Comparison of ENCODE assay signal across 9 mouse cellular contexts in the genomic region with DNA sequence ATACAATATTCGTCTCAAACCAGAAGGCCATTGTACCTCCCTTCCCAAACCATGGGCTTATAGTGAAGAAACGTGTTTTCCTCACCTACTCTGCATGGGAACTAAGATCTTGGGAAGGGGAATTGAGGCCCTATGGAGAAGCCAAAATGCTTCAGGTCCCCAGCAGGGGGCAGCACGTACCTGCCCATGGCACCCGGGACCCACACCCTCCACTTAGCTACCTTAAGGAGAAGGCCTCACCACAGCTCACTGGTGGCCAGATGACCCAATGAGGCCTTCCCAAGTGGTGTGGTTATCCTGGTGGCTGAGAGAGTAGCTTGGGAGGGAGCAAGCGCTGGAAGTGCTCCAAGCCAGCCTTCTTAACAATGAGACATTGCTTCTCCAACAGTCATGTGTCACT. TPM values are rescaled to one million over a fixed set of nuclear protein-coding genes. Genes with fewer than 3 reads are reported as not detected.
DNase-seq lines count a peak whose midpoint lies in the region; ATAC-seq and TF ChIP-seq lines count a peak whose summit lies in the region.
"Had no signal": no experiment of that assay in that cellular context is flagged by ENCODE, and none has a peak within 500 bp of the region (broad histone marks: within the 10 kb centered on the region; RNA-seq: fewer than 3 reads in every experiment).

No protein-coding gene starts in this region.

- 15% methylated on average over 5 of the region's 5 CpGs for WGBS in forebrain, embryonic 11.5 days
- 11% methylated on average over 5 of the region's 5 CpGs for WGBS in forebrain, embryonic 12.5 days
- 11% methylated on average over 5 of the region's 5 CpGs for WGBS in embryonic facial prominence, embryonic 11.5 days
- 6% methylated on average over 5 of the region's 5 CpGs for WGBS in heart, postnatal 0 days
- WGBS in limb, embryonic 10.5 days, result 16% methylated on average over 5 of the region's 5 CpGs
- WGBS in midbrain, embryonic 13.5 days, result 12% methylated on average over 5 of the region's 5 CpGs

- no peak overlapping the region for H3K9ac ChIP-seq in forebrain, embryonic 11.5 days (ENCODE audit: low read length)
- H3K9ac ChIP-seq in forebrain, embryonic 12.5 days, result no peak overlapping the region
- H3K9ac ChIP-seq in embryonic facial prominence, embryonic 11.5 days (replicated peaks; ENCODE audit: low read length), result no peak overlapping the region
- no peak overlapping the region for H3K9ac ChIP-seq in heart, postnatal 0 days (replicated peaks; ENCODE audit: low read depth, low read length)
- no peak overlapping the region for H3K9ac ChIP-seq in midbrain, embryonic 13.5 days (replicated peaks)

- H3K9me3 ChIP-seq in forebrain, embryonic 11.5 days (ENCODE audit: control insufficient read depth, low read length), result no peaks in the 10 kb centered on the region
- no peaks in the 10 kb centered on the region for H3K9me3 ChIP-seq in forebrain, embryonic 12.5 days
- H3K9me3 ChIP-seq in embryonic facial prominence, embryonic 11.5 days (replicated peaks; ENCODE audit: control insufficient read depth, low read length), result no peaks in the 10 kb centered on the region
- H3K9me3 ChIP-seq in heart, postnatal 0 days (replicated peaks; ENCODE audit: control insufficient read depth, low read length), result no peaks in the 10 kb centered on the region
- no peaks in the 10 kb centered on the region for H3K9me3 ChIP-seq in limb, embryonic 10.5 days (replicated peaks)
- no peaks in the 10 kb centered on the region for H3K9me3 ChIP-seq in midbrain, embryonic 13.5 days
- H3K9me3 ChIP-seq: megakaryocyte, embryonic 14.5 days had no signal

- no peak for TF ChIP-seq EP300 in heart, postnatal 0 days (IDR thresholded peaks at IDR 0.05; ENCODE audit: low read depth)

- no peak overlapping the region for H3K4me3 ChIP-seq in forebrain, embryonic 11.5 days (ENCODE audit: low read depth, low read length)
- no peak overlapping the region for H3K4me3 ChIP-seq in forebrain, embryonic 12.5 days (replicated peaks)
- H3K4me3 ChIP-seq in embryonic facial prominence, embryonic 11.5 days (ENCODE audit: low read depth, low read length), result no peak overlapping the region
- no peak overlapping the region for H3K4me3 ChIP-seq in heart, postnatal 0 days (ENCODE audit: low read depth, low read length)
- H3K4me3 ChIP-seq in limb, embryonic 10.5 days, result no peak overlapping the region
- H3K4me3 ChIP-seq in midbrain, embryonic 13.5 days (replicated peaks), result no peak overlapping the region
- H3K4me3 ChIP-seq: megakaryocyte, embryonic 14.5 days had no signal

- no peaks in the 10 kb centered on the region for H3K4me1 ChIP-seq in forebrain, embryonic 11.5 days (replicated peaks; ENCODE audit: control insufficient read depth, insufficient read depth, low read length)
- H3K4me1 ChIP-seq in forebrain, embryonic 12.5 days, result no peaks in the 10 kb centered on the region
- H3K4me1 ChIP-seq in embryonic facial prominence, embryonic 11.5 days (ENCODE audit: control insufficient read depth, insufficient read depth, low read length), result no peaks in the 10 kb centered on the region
- no peaks in the 10 kb centered on the region for H3K4me1 ChIP-seq in heart, postnatal 0 days (ENCODE audit: control insufficient read depth, insufficient read depth)
- H3K4me1 ChIP-seq in limb, embryonic 10.5 days, result peaks cover 10% of the 10 kb centered on the region
- H3K4me1 ChIP-seq in midbrain, embryonic 13.5 days (replicated peaks), result no peaks in the 10 kb centered on the region

- DNase-seq in forebrain, embryonic 11.5 days (ENCODE audit: low spot score), result peak; percentile 86
- peak; percentile 81 for DNase-seq in MN1 (ENCODE audit: low spot score)
- peak; percentile 79 for DNase-seq in embryonic facial prominence, embryonic 11.5 days (ENCODE audit: low spot score)
- peak; percentile 81 for DNase-seq in heart, postnatal 0 days (ENCODE audit: low spot score)
- peak; percentile 86 for DNase-seq in limb, embryonic 10.5 days (ENCODE audit: low spot score)
- DNase-seq in thymus, postnatal 0 days (ENCODE audit: low spot score), result peak; percentile 80

- no peaks in the 10 kb centered on the region for H3K27me3 ChIP-seq in forebrain, embryonic 11.5 days (ENCODE audit: control insufficient read depth, insufficient read depth, low read length)
- H3K27me3 ChIP-seq in forebrain, embryonic 12.5 days, result no peaks in the 10 kb centered on the region
- no peaks in the 10 kb centered on the region for H3K27me3 ChIP-seq in embryonic facial prominence, embryonic 11.5 days (ENCODE audit: control insufficient read depth, insufficient read depth, low read length)
- no peaks in the 10 kb centered on the region for H3K27me3 ChIP-seq in heart, postnatal 0 days (ENCODE audit: control insufficient read depth, insufficient read depth, low read length)
- no peaks in the 10 kb centered on the region for H3K27me3 ChIP-seq in limb, embryonic 10.5 days (ENCODE audit: low read depth, poor library complexity, severe bottlenecking)
- H3K27me3 ChIP-seq in midbrain, embryonic 13.5 days, result peaks cover 2% of the 10 kb centered on the region; the same call in 1 of the 2 replicates
- H3K27me3 ChIP-seq: megakaryocyte, embryonic 14.5 days had no signal

- no peak overlapping the region for H3K4me2 ChIP-seq in forebrain, embryonic 11.5 days (ENCODE audit: low read depth, low read length, severe bottlenecking)
- H3K4me2 ChIP-seq in forebrain, embryonic 12.5 days, result no peak overlapping the region
- H3K4me2 ChIP-seq in embryonic facial prominence, embryonic 11.5 days (ENCODE audit: low read depth, low read length), result no peak overlapping the region
- no peak overlapping the region for H3K4me2 ChIP-seq in heart, postnatal 0 days (ENCODE audit: low read depth, low read length)
- no peak overlapping the region for H3K4me2 ChIP-seq in midbrain, embryonic 13.5 days (replicated peaks)

- no peaks in the 10 kb centered on the region for H3K36me3 ChIP-seq in forebrain, embryonic 11.5 days (ENCODE audit: control insufficient read depth, insufficient read depth, low read length)
- no peaks in the 10 kb centered on the region for H3K36me3 ChIP-seq in forebrain, embryonic 12.5 days (replicated peaks)
- H3K36me3 ChIP-seq in embryonic facial prominence, embryonic 11.5 days (replicated peaks; ENCODE audit: control insufficient read depth, insufficient read depth, low read depth, low read length), result no peaks in the 10 kb centered on the region
- H3K36me3 ChIP-seq in heart, postnatal 0 days (replicated peaks; ENCODE audit: control insufficient read depth, insufficient read depth, low read length), result no peaks in the 10 kb centered on the region
- H3K36me3 ChIP-seq in limb, embryonic 10.5 days, result no peaks in the 10 kb centered on the region
- no peaks in the 10 kb centered on the region for H3K36me3 ChIP-seq in midbrain, embryonic 13.5 days

- peak; percentile 86 for TF ChIP-seq CTCF in heart, postnatal 0 days (IDR thresholded peaks at IDR 0.05; ENCODE audit: low read depth)

- no peak for ATAC-seq in forebrain, embryonic 11.5 days (replicated peaks; ENCODE audit: low FRiP score)
- ATAC-seq in forebrain, embryonic 12.5 days (ENCODE audit: low FRiP score), result no peak
- ATAC-seq in embryonic facial prominence, embryonic 11.5 days (replicated peaks; ENCODE audit: insufficient number of reproducible peaks, low FRiP score, low TSS enrichment, low read depth), result peak; percentile 76
- ATAC-seq in heart, postnatal 0 days (ENCODE audit: insufficient read depth, low read depth), result peak; percentile 71
- peak; percentile 48; the same call in 1 of the 2 replicates for ATAC-seq in midbrain, embryonic 13.5 days

- no peak overlapping the region for H3K27ac ChIP-seq in forebrain, embryonic 11.5 days (ENCODE audit: low read depth, low read length)
- H3K27ac ChIP-seq in forebrain, embryonic 12.5 days, result no peak overlapping the region
- no peak overlapping the region for H3K27ac ChIP-seq in embryonic facial prominence, embryonic 11.5 days (replicated peaks; ENCODE audit: low read depth, low read length)
- no peak overlapping the region for H3K27ac ChIP-seq in heart, postnatal 0 days (ENCODE audit: low read depth)
- no peak overlapping the region for H3K27ac ChIP-seq in limb, embryonic 10.5 days
- no peak overlapping the region for H3K27ac ChIP-seq in midbrain, embryonic 13.5 days

RNA-seq across cellular contexts. Expression of gene Aif1, which starts 2.7 kb away (rescaled TPM):
- 2.9 and 3.5 TPM in 2 replicates for polyA plus RNA-seq in forebrain, embryonic 11.5 days (2014; fragmentation: Nextera tagmentation; extraction: Ambion mirVana)
- 4.3 and 4.9 TPM in 2 replicates for polyA plus RNA-seq in forebrain, embryonic 12.5 days (2016; fragmentation: Nextera tagmentation; extraction: Ambion mirVana)
- 6.1 and 7.9 TPM in 2 replicates for polyA plus RNA-seq in embryonic facial prominence, embryonic 11.5 days (2014; fragmentation: Nextera tagmentation; extraction: Ambion mirVana)
- 1.8 TPM in 1 of 2 replicates, not detected in the other for total RNA-seq in heart, postnatal 0 days (2014; rRNA removed; ENCODE audit: low replicate concordance)
- 6.5 and 7.5 TPM in 2 replicates for polyA plus RNA-seq in heart, postnatal 0 days (2015; fragmentation: Nextera tagmentation; extraction: Ambion mirVana)
- 1.5 and 1.8 TPM in 2 replicates for polyA plus RNA-seq in limb, embryonic 10.5 days (2016; fragmentation: Nextera tagmentation; extraction: Ambion mirVana)
- 4.9 and 7.0 TPM in 2 replicates for polyA plus RNA-seq in midbrain, embryonic 13.5 days (2015; fragmentation: Nextera tagmentation; extraction: Ambion mirVana)
- 45.2 and 47.2 TPM in 2 replicates for polyA plus RNA-seq in thymus, postnatal 0 days (2015; fragmentation: Nextera tagmentation; extraction: Ambion mirVana)

RNA-seq across cellular contexts. Expression of gene Lst1, which starts 9.7 kb away (rescaled TPM):
- 3.8 and 4.7 TPM in 2 replicates for polyA plus RNA-seq in forebrain, embryonic 11.5 days (2014; fragmentation: Nextera tagmentation; extraction: Ambion mirVana)
- polyA plus RNA-seq in forebrain, embryonic 12.5 days (2016; fragmentation: Nextera tagmentation; extraction: Ambion mirVana), result 4.0 and 4.8 TPM in 2 replicates
- 3.8 and 6.1 TPM in 2 replicates for polyA plus RNA-seq in embryonic facial prominence, embryonic 11.5 days (2014; fragmentation: Nextera tagmentation; extraction: Ambion mirVana)
- total RNA-seq in heart, postnatal 0 days (2014; rRNA removed; ENCODE audit: low replicate concordance), result 6.6 and 52.7 TPM in 2 replicates
- polyA plus RNA-seq in heart, postnatal 0 days (2015; fragmentation: Nextera tagmentation; extraction: Ambion mirVana), result 7.0 and 9.7 TPM in 2 replicates
- 1.6 and 2.0 TPM in 2 replicates for polyA plus RNA-seq in limb, embryonic 10.5 days (2016; fragmentation: Nextera tagmentation; extraction: Ambion mirVana)
- 4.8 and 7.1 TPM in 2 replicates for polyA plus RNA-seq in midbrain, embryonic 13.5 days (2015; fragmentation: Nextera tagmentation; extraction: Ambion mirVana)
- polyA plus RNA-seq in thymus, postnatal 0 days (2015; fragmentation: Nextera tagmentation; extraction: Ambion mirVana), result 35.3 and 41.8 TPM in 2 replicates

RNA-seq across cellular contexts. Expression of gene Prrc2a, which starts 13.8 kb away (rescaled TPM):
- 277 and 281 TPM in 2 replicates for polyA plus RNA-seq in forebrain, embryonic 11.5 days (2014; fragmentation: Nextera tagmentation; extraction: Ambion mirVana)
- 221 and 231 TPM in 2 replicates for polyA plus RNA-seq in forebrain, embryonic 12.5 days (2016; fragmentation: Nextera tagmentation; extraction: Ambion mirVana)
- polyA plus RNA-seq in embryonic facial prominence, embryonic 11.5 days (2014; fragmentation: Nextera tagmentation; extraction: Ambion mirVana), result 131 and 144 TPM in 2 replicates
- 99.2 and 120 TPM in 2 replicates for total RNA-seq in heart, postnatal 0 days (2014; rRNA removed; ENCODE audit: low replicate concordance)
- polyA plus RNA-seq in heart, postnatal 0 days (2015; fragmentation: Nextera tagmentation; extraction: Ambion mirVana), result 56.6 and 60.7 TPM in 2 replicates
- 213 and 229 TPM in 2 replicates for polyA plus RNA-seq in limb, embryonic 10.5 days (2016; fragmentation: Nextera tagmentation; extraction: Ambion mirVana)
- 209 and 228 TPM in 2 replicates for polyA plus RNA-seq in midbrain, embryonic 13.5 days (2015; fragmentation: Nextera tagmentation; extraction: Ambion mirVana)
- polyA plus RNA-seq in thymus, postnatal 0 days (2015; fragmentation: Nextera tagmentation; extraction: Ambion mirVana), result 81.3 and 113 TPM in 2 replicates

RNA-seq across cellular contexts. Expression of gene Ltb, which starts 15.7 kb away (rescaled TPM):
- 0.17 and 0.41 TPM in 2 replicates for polyA plus RNA-seq in forebrain, embryonic 11.5 days (2014; fragmentation: Nextera tagmentation; extraction: Ambion mirVana)
- polyA plus RNA-seq in forebrain, embryonic 12.5 days (2016; fragmentation: Nextera tagmentation; extraction: Ambion mirVana), result not detected in 2 replicates
- polyA plus RNA-seq in embryonic facial prominence, embryonic 11.5 days (2014; fragmentation: Nextera tagmentation; extraction: Ambion mirVana), result 0.32 and 0.48 TPM in 2 replicates
- 0.27 and 1.0 TPM in 2 replicates for total RNA-seq in heart, postnatal 0 days (2014; rRNA removed; ENCODE audit: low replicate concordance)
- polyA plus RNA-seq in heart, postnatal 0 days (2015; fragmentation: Nextera tagmentation; extraction: Ambion mirVana), result 0.33 and 0.48 TPM in 2 replicates
- 0.38 and 0.45 TPM in 2 replicates for polyA plus RNA-seq in limb, embryonic 10.5 days (2016; fragmentation: Nextera tagmentation; extraction: Ambion mirVana)
- polyA plus RNA-seq in midbrain, embryonic 13.5 days (2015; fragmentation: Nextera tagmentation; extraction: Ambion mirVana), result 0.35 and 0.76 TPM in 2 replicates
- 144 and 167 TPM in 2 replicates for polyA plus RNA-seq in thymus, postnatal 0 days (2015; fragmentation: Nextera tagmentation; extraction: Ambion mirVana)

RNA-seq across cellular contexts. Expression of gene Tnf, which starts 23.3 kb away (rescaled TPM):
- polyA plus RNA-seq in forebrain, embryonic 11.5 days (2014; fragmentation: Nextera tagmentation; extraction: Ambion mirVana), result not detected in 2 replicates
- polyA plus RNA-seq in forebrain, embryonic 12.5 days (2016; fragmentation: Nextera tagmentation; extraction: Ambion mirVana), result not detected in 2 replicates
- not detected in 2 replicates for polyA plus RNA-seq in embryonic facial prominence, embryonic 11.5 days (2014; fragmentation: Nextera tagmentation; extraction: Ambion mirVana)
- 0.53 TPM in 1 of 2 replicates, not detected in the other for total RNA-seq in heart, postnatal 0 days (2014; rRNA removed; ENCODE audit: low replicate concordance)
- polyA plus RNA-seq in heart, postnatal 0 days (2015; fragmentation: Nextera tagmentation; extraction: Ambion mirVana), result 0.12 and 0.21 TPM in 2 replicates
- polyA plus RNA-seq in limb, embryonic 10.5 days (2016; fragmentation: Nextera tagmentation; extraction: Ambion mirVana), result 0.14 TPM in 1 of 2 replicates, not detected in the other
- polyA plus RNA-seq in midbrain, embryonic 13.5 days (2015; fragmentation: Nextera tagmentation; extraction: Ambion mirVana), result not detected in 2 replicates
- polyA plus RNA-seq in thymus, postnatal 0 days (2015; fragmentation: Nextera tagmentation; extraction: Ambion mirVana), result 4.2 and 5.7 TPM in 2 replicates

Comparison
In these comparisons a context has a peak if more than half of its experiments do, and no peak if none do; other contexts are left out.
1. ATAC-seq: peak in embryonic facial prominence, embryonic 11.5 days (single experiment), heart, postnatal 0 days (single experiment) and midbrain, embryonic 13.5 days (single experiment); none in forebrain, embryonic 11.5 days (single experiment) and forebrain, embryonic 12.5 days (single experiment).
2. Peak in every context shown above with its lines, with median percentiles within 50 percentile points of each other: DNase-seq.